Mouse (Mus musculus) spleen, adult 2 months (tissue): Measurements from ENCODE around the gene Zmynd8.

Source experiments
- CTCF ChIP-seq: fragments of 200-500 bp; IDR thresholded peaks from 2 replicates; pipeline ENCODE4 v1.5.1; 2011; ENCODE audit warnings: mild to moderate bottlenecking, inconsistent platforms; ENCODE audit not compliant: insufficient read depth, insufficient read length, insufficient replicate concordance; ENCODE audit errors: extremely low read depth
- POLR2A ChIP-seq: fragments of 200-500 bp; IDR thresholded peaks from 2 replicates; pipeline ENCODE4 v1.6.1; 2011; ENCODE audit warnings: low read depth, low read length, inconsistent platforms

DNA sequence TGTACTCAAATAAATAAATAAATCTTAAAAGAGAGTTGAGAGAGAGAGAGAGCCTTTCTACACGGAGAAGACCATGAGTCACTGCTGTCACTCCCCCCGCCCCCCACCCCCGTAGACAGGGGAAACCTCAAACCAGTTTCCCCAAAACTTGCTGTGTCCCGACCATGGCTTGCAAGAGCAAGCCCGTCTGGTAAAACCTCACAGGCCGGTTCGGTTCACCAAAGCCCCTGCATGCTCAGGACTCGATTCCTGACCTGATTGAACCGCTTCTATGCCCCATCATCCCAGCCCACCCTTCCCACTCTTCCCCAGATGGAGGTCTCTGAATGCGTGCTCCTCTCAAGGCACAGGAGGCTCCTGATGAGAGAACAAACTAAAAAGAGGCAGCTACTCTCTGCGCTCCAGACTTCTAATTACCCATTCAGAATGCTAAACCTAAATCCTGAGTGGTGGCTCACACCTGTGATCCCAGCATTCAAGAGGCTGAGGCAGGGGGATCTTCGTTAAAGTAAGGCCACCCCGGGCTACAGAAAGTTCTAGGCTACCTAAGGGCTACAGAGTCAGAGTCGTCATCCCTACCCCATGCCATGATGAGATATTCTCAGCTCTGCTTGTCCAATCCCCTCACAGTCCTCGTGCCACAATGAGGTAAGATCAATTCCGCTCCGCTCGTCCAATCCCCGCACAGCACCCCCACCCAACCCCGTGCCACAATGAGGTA lies 37.7 kb downstream of the Zmynd8 start:
- TF ChIP-seq POLR2A (no peak), CTCF (no peak)
